Mouse (Mus musculus): Measurements from ENCODE around the gene Hnf4a. TPM values are rescaled to one million over a fixed set of nuclear protein-coding genes. Genes with fewer than 3 reads are reported as not detected.

Gene Hnf4a
- polyA plus RNA-seq, 1 experiment = not detected

- Histone ChIP-seq H3K79me3 (ENCODE audit: low read depth) (no peaks in the 10 kb centered on the region), H3K79me2 (ENCODE audit: control insufficient read depth, insufficient read depth) (no peaks in the 10 kb centered on the region), H3K4me3 (ENCODE audit: insufficient read depth, poor library complexity, severe bottlenecking) (no peak overlapping the region), H3ac (ENCODE audit: control insufficient read depth, insufficient read length, low read depth) (no peak overlapping the region), H3K27me3 (ENCODE audit: control insufficient read depth, insufficient read depth, insufficient read length) (no peaks in the 10 kb centered on the region), H3K36me3 (ENCODE audit: control insufficient read depth, insufficient read depth) (peaks cover 68% of the 10 kb centered on the region)
- TF ChIP-seq CTCF (IDR thresholded peaks at IDR 0.05; ENCODE audit: control insufficient read depth, insufficient read depth, insufficient read length) = no peak
- no peak for TF ChIP-seq MAX (IDR thresholded peaks at IDR 0.05)
- TF ChIP-seq USF1 (IDR thresholded peaks at IDR 0.05; ENCODE audit: low read depth) = no peak
- TF ChIP-seq MYOG (IDR thresholded peaks at IDR 0.05; ENCODE audit: control insufficient read depth, extremely low read depth, insufficient read length) = no peak
- TF ChIP-seq CEBPB (IDR thresholded peaks at IDR 0.05; ENCODE audit: low read depth) = no peak
- no peak for TF ChIP-seq MYOD1 (IDR thresholded peaks at IDR 0.05; ENCODE audit: control insufficient read depth, insufficient read length, low read depth)
Measured at GRCm38 (mm10) chr2:163615401-163615800, 108.8 kb downstream of the Hnf4a start.

- H3K79me3 ChIP-seq (ENCODE audit: low read depth) = no peaks in the 10 kb centered on the region
- H3K27me3 ChIP-seq (ENCODE audit: control insufficient read depth, insufficient read depth, insufficient read length) = no peaks in the 10 kb centered on the region
- no peak overlapping the region for H3K4me3 ChIP-seq (ENCODE audit: insufficient read depth, poor library complexity, severe bottlenecking)
- H3ac ChIP-seq (ENCODE audit: control insufficient read depth, insufficient read length, low read depth) = no peak overlapping the region
- TF ChIP-seq CEBPB (IDR thresholded peaks at IDR 0.05; ENCODE audit: low read depth) (no peak), CTCF (IDR thresholded peaks at IDR 0.05; ENCODE audit: control insufficient read depth, insufficient read depth, insufficient read length) (no peak), USF1 (IDR thresholded peaks at IDR 0.05; ENCODE audit: low read depth) (no peak), MYOD1 (IDR thresholded peaks at IDR 0.05; ENCODE audit: control insufficient read depth, insufficient read length, low read depth) (no peak)
- no peaks in the 10 kb centered on the region for H3K79me2 ChIP-seq (ENCODE audit: control insufficient read depth, insufficient read depth)
- peaks cover 66% of the 10 kb centered on the region for H3K36me3 ChIP-seq (ENCODE audit: control insufficient read depth, insufficient read depth)
Measured at GRCm38 (mm10) chr2:163615906-163616651, 109.5 kb downstream of the Hnf4a start.

GRCm38 (mm10) chr2:163616652-163617227 lies 110.1 kb downstream of the Hnf4a start:
- no peak overlapping the region for H3ac ChIP-seq (ENCODE audit: control insufficient read depth, insufficient read length, low read depth)
- no peaks in the 10 kb centered on the region for H3K27me3 ChIP-seq (ENCODE audit: control insufficient read depth, insufficient read depth, insufficient read length)
- no peak overlapping the region for H3K4me3 ChIP-seq (ENCODE audit: insufficient read depth, poor library complexity, severe bottlenecking)
- peaks cover 59% of the 10 kb centered on the region for H3K36me3 ChIP-seq (ENCODE audit: control insufficient read depth, insufficient read depth)
- H3K79me3 ChIP-seq (ENCODE audit: low read depth) = no peaks in the 10 kb centered on the region
- no peaks in the 10 kb centered on the region for H3K79me2 ChIP-seq (ENCODE audit: control insufficient read depth, insufficient read depth)
- TF ChIP-seq USF1 (IDR thresholded peaks at IDR 0.05; ENCODE audit: low read depth) = no peak
- TF ChIP-seq FOSL1 (IDR thresholded peaks at IDR 0.05; ENCODE audit: insufficient read depth, low read length, poor library complexity, severe bottlenecking) = no peak
- TF ChIP-seq CEBPB (IDR thresholded peaks at IDR 0.05; ENCODE audit: low read depth) = no peak
- no peak for TF ChIP-seq MYOD1 (IDR thresholded peaks at IDR 0.05; ENCODE audit: control insufficient read depth, insufficient read length, low read depth)
- no peak for TF ChIP-seq MAX (IDR thresholded peaks at IDR 0.05)
- no peak for TF ChIP-seq CTCF (IDR thresholded peaks at IDR 0.05; ENCODE audit: control insufficient read depth, insufficient read depth, insufficient read length)
- no peak for TF ChIP-seq MYOG (IDR thresholded peaks at IDR 0.05; ENCODE audit: control insufficient read depth, extremely low read depth, insufficient read length)

GRCm38 (mm10) chr2:163617232-163617863 lies 110.7 kb downstream of the Hnf4a start:
- Histone ChIP-seq H3ac (ENCODE audit: control insufficient read depth, insufficient read length, low read depth) (no peak overlapping the region), H3K4me3 (ENCODE audit: insufficient read depth, poor library complexity, severe bottlenecking) (no peak overlapping the region), H3K36me3 (ENCODE audit: control insufficient read depth, insufficient read depth) (peaks cover 53% of the 10 kb centered on the region), H3K79me3 (ENCODE audit: low read depth) (no peaks in the 10 kb centered on the region), H3K79me2 (ENCODE audit: control insufficient read depth, insufficient read depth) (no peaks in the 10 kb centered on the region), H3K27me3 (ENCODE audit: control insufficient read depth, insufficient read depth, insufficient read length) (no peaks in the 10 kb centered on the region)
- TF ChIP-seq MYOG (IDR thresholded peaks at IDR 0.05; ENCODE audit: control insufficient read depth, extremely low read depth, insufficient read length) (no peak), CEBPB (IDR thresholded peaks at IDR 0.05; ENCODE audit: low read depth) (no peak), FOSL1 (IDR thresholded peaks at IDR 0.05; ENCODE audit: insufficient read depth, low read length, poor library complexity, severe bottlenecking) (no peak), MYOD1 (IDR thresholded peaks at IDR 0.05; ENCODE audit: control insufficient read depth, insufficient read length, low read depth) (no peak), MAX (IDR thresholded peaks at IDR 0.05) (no peak), CTCF (IDR thresholded peaks at IDR 0.05; ENCODE audit: control insufficient read depth, insufficient read depth, insufficient read length) (no peak)

GRCm38 (mm10) chr2:163617874-163618273 lies 111.3 kb downstream of the Hnf4a start:
- no peaks in the 10 kb centered on the region for H3K79me3 ChIP-seq (ENCODE audit: low read depth)
- no peak overlapping the region for H3ac ChIP-seq (ENCODE audit: control insufficient read depth, insufficient read length, low read depth)
- no peak overlapping the region for H3K4me3 ChIP-seq (ENCODE audit: insufficient read depth, poor library complexity, severe bottlenecking)
- H3K36me3 ChIP-seq (ENCODE audit: control insufficient read depth, insufficient read depth) = peaks cover 48% of the 10 kb centered on the region
- TF ChIP-seq MYOG (IDR thresholded peaks at IDR 0.05; ENCODE audit: control insufficient read depth, extremely low read depth, insufficient read length) (no peak), CEBPB (IDR thresholded peaks at IDR 0.05; ENCODE audit: low read depth) (no peak)
- no peaks in the 10 kb centered on the region for H3K27me3 ChIP-seq (ENCODE audit: control insufficient read depth, insufficient read depth, insufficient read length)
- H3K79me2 ChIP-seq (ENCODE audit: control insufficient read depth, insufficient read depth) = no peaks in the 10 kb centered on the region

Measured in C2C12 (cell line).